Mouse (Mus musculus) embryonic fibroblast, embryonic 13.5 days (primary cell): ENCODE results near the gene Gm10282.

Experiments
- CTCF ChIP-seq: IDR thresholded peaks from 2 replicates; pipeline ENCODE4 v1.5.1; 2011; ENCODE audit warnings: mild to moderate bottlenecking, control low read depth, low read length, moderate library complexity, borderline replicate concordance; ENCODE audit not compliant: insufficient read depth
- POLR2A ChIP-seq: IDR thresholded peaks from 2 replicates; pipeline ENCODE4 v1.6.1; 2011; ENCODE audit warnings: low read depth, mild to moderate bottlenecking, control low read depth, low read length, moderate library complexity

GRCm38 (mm10) chr8:72323131-72323725 is 18.2 kb upstream of the Gm10282 start:
- no peak for TF ChIP-seq CTCF
- 0 out of 2 replicates have a peak, but pooled peaks have one; percentile 3 for TF ChIP-seq POLR2A
